Mouse (Mus musculus): ENCODE data around the gene St7.

- no peak for TF ChIP-seq POLR2A (IDR thresholded peaks at IDR 0.05; ENCODE audit: low read depth, low read length)
- TF ChIP-seq CTCF (IDR thresholded peaks at IDR 0.05; ENCODE audit: borderline replicate concordance, insufficient read depth, low read length) = no peak
Measured at GRCm38 (mm10) chr6:17835693-17836092, 143.0 kb downstream of the St7 start.

Data from embryonic fibroblast, embryonic 13.5 days (primary cell).